Mouse (Mus musculus): ENCODE data around the gene Setdb1. TPM values are rescaled to one million over a fixed set of nuclear protein-coding genes. Genes with fewer than 3 reads are reported as not detected.
A peak's percentile ranks its signal among the peaks of the same experiment; 100 is the strongest.

The Setdb1 gene
- polyA plus RNA-seq, 1 experiment: not detected

DNA sequence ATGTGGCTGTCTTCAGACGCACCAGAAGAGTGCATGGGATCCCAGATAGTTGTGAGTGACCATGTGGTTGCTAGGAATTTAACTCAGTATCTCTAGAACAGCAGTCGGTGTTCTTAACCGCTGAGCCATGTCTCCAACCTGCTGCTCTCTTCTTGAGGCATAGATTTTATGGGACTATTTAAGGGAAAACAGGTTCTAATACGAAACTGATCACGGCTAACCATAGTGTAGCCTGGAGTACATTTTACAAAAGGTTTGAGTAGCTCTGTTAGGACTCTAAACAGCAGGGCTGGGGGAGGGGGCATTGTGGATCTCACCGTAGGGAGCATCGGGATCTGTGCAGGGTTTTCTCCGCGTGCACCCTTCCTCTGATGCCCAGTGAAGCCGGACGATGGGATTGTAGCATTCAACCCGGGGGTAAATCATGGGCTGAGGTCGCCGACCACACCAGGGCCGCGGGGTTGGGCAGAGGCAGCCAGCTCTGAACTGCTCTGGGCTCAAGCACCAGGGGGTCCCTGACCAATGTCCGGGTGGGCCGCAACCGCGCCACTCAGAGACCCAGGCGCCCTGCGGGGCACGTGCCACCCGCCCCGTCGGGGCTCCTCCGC, 42.4 kb downstream of the Setdb1 start, which contains the start of gene Cers2:
TSS of gene Cers2 (plus strand) at position 306 of the 608 bp plus-strand sequence.
- TF ChIP-seq POLR2A (IDR thresholded peaks at IDR 0.05; ENCODE audit: insufficient read depth, low read depth, low read length) (no peak; the same call in 1 of the 2 replicates), CTCF (IDR thresholded peaks at IDR 0.05; ENCODE audit: insufficient read depth, low read depth, low read length) (no peak)
- 4% methylated on average over 27 of the region's 27 CpGs for WGBS
- H3K4me3 ChIP-seq (ENCODE audit: insufficient read depth, low read depth, low read length): peak within 1 kb of the TSS; percentile 84
- peak within 1 kb of the TSS; percentile 32 for H3K27ac ChIP-seq (ENCODE audit: insufficient read depth, low read depth, low read length)
- H3K4me1 ChIP-seq (ENCODE audit: control insufficient read depth, insufficient read depth, low read length): peaks cover 18% of the 10 kb centered on the region

DNA sequence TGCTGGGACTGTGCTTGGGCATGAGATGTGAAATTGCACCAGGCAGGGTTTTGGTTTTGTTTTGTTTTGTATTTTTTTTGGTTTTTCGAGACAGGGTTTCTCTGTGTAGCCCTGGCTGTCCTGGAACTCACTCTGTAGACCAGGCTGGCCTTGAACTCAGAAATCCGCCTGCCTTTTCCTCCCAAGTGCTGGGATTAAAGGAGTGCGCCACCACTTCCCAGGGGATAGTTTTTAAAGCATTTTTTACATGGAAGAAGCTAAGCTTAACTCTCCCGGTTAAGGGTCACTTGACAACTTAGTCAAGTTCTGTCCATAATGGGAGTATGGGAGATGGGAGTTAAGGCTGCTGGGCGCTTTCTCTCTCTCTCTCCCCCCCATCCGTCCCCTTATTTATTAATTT, 42.9 kb downstream of the Setdb1 start:
- Histone ChIP-seq H3K27ac (ENCODE audit: insufficient read depth, low read depth, low read length) (no peak overlapping the region), H3K4me3 (ENCODE audit: insufficient read depth, low read depth, low read length) (no peak overlapping the region), H3K4me1 (ENCODE audit: control insufficient read depth, insufficient read depth, low read length) (peaks cover 18% of the 10 kb centered on the region)
- 76% methylated on average over 6 of the region's 6 CpGs for WGBS
- TF ChIP-seq POLR2A (IDR thresholded peaks at IDR 0.05; ENCODE audit: insufficient read depth, low read depth, low read length) (no peak), CTCF (IDR thresholded peaks at IDR 0.05; ENCODE audit: insufficient read depth, low read depth, low read length) (no peak)

DNA sequence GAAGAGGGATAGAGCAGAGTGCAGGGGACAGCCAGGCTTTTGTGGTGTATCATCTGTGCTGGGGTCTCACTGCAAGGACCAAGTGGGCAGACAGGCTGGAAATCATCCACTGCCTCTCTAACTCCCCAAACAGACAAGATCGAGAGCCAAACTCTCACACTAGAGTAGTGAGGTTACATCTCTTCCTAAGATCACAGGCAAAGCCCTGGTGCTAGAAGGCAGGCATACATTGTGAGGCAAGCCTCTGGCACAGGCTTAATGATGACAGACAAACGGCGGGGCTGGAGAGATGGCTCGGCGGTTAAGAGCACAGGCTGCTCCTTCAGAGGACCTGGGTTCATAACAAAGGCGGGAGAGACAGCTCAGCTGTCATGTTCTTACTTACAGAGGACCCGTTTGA, 43.5 kb downstream of the Setdb1 start:
- TF ChIP-seq CTCF (IDR thresholded peaks at IDR 0.05; ENCODE audit: insufficient read depth, low read depth, low read length) (no peak), POLR2A (IDR thresholded peaks at IDR 0.05; ENCODE audit: insufficient read depth, low read depth, low read length) (no peak)
- Histone ChIP-seq H3K4me1 (ENCODE audit: control insufficient read depth, insufficient read depth, low read length) (peaks cover 15% of the 10 kb centered on the region), H3K4me3 (ENCODE audit: insufficient read depth, low read depth, low read length) (no peak overlapping the region), H3K27ac (ENCODE audit: insufficient read depth, low read depth, low read length) (no peak overlapping the region)
- 64% methylated on average over 7 of the region's 7 CpGs for WGBS

DNA sequence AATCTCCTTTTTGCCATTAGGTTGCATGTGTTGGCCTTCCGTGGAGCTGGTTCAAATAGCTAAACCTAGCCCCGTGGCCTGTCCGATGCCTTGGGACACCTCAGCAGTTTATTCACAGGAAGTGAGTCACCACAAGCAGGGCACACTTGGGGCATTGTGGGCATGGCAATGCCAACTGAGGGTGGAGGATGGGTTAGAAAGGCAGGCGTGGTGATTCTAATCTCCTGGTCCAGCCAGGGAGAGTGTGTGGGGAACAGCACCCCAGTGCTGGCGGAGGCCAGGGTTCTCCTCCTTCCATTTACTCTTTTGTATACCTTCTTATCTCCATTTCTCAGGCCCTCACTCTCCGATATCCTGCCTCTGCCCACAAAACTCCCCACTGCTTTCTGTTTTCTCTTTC, 44.4 kb downstream of the Setdb1 start:
- H3K27ac ChIP-seq (ENCODE audit: insufficient read depth, low read depth, low read length): no peak overlapping the region
- TF ChIP-seq POLR2A (IDR thresholded peaks at IDR 0.05; ENCODE audit: insufficient read depth, low read depth, low read length) (no peak), CTCF (IDR thresholded peaks at IDR 0.05; ENCODE audit: insufficient read depth, low read depth, low read length) (no peak)
- WGBS: 85% methylated on average over 6 of the region's 6 CpGs
- H3K4me1 ChIP-seq (ENCODE audit: control insufficient read depth, insufficient read depth, low read length): peaks cover 13% of the 10 kb centered on the region
- no peak overlapping the region for H3K4me3 ChIP-seq (ENCODE audit: insufficient read depth, low read depth, low read length)

DNA sequence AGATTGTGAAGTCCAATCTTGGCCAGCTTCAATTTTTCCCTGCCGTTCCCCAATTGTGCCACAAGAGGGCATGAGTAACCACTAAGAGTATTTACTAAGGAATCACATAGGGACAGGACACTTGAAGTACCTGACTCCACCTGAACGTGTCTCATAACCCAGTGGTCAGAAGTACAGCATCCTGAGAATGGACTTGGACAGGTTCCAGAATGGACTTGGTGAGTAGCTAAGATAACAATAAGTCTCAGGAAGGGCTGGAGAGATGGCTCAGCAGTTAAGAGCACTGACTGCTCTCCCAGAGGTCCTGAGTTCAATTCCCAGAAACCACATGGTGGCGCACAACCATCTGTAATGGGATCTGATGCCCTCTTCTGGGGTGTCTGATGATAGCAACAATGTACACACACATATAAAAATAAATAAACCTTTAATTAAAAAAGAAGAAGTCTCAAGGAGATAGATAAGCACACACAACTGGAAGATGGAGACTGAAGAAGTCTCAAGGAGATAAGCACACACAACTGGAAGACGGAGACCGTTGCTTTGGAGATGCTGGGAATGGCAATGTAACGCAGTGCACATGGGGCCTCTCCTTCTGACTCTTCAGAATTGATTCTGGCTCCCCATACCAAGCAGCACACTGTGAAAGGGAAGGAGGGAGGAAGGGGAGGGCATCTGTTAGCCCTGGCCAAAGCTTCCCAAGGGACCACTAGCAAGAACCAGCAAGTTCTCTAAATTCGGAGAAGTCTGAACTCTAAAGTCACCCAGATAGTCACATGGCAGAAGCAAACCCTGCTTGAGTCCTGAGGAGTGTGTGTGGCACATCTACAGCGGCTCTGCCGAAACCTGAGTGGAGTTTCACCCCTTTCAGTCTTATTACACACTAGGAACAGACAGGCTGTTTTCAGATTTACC, 45.8 kb downstream of the Setdb1 start:
- TF ChIP-seq POLR2A (IDR thresholded peaks at IDR 0.05; ENCODE audit: insufficient read depth, low read depth, low read length) (no peak), CTCF (IDR thresholded peaks at IDR 0.05; ENCODE audit: insufficient read depth, low read depth, low read length) (no peak)
- Histone ChIP-seq H3K27ac (ENCODE audit: insufficient read depth, low read depth, low read length) (no peak overlapping the region), H3K4me1 (ENCODE audit: control insufficient read depth, insufficient read depth, low read length) (peaks cover 8% of the 10 kb centered on the region), H3K4me3 (ENCODE audit: insufficient read depth, low read depth, low read length) (no peak overlapping the region)
- WGBS: 67% methylated on average over 9 of the region's 9 CpGs

DNA sequence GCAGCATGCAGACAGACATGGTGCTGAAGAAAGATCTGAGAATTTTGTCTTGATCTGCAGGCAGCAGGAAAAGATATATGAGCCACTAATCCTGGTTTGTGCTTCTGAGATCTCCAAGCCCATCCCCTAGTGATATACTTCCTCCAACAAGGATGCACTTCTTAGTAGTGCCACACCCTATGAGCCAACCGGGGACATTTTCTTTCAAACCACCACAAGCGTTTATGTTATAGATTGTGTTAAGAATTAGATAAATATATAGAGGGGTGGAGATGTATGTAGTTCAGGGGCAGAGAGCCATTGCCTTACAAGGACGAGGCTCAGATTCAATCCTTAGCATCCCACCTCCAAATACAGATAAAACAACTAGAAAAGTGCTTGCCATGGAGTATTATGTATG, 46.5 kb downstream of the Setdb1 start:
- TF ChIP-seq CTCF (IDR thresholded peaks at IDR 0.05; ENCODE audit: insufficient read depth, low read depth, low read length) (no peak), POLR2A (IDR thresholded peaks at IDR 0.05; ENCODE audit: insufficient read depth, low read depth, low read length) (no peak)
- peaks cover 4% of the 10 kb centered on the region for H3K4me1 ChIP-seq (ENCODE audit: control insufficient read depth, insufficient read depth, low read length)
- 66% methylated on average over 3 of the region's 3 CpGs for WGBS
- no peak overlapping the region for H3K27ac ChIP-seq (ENCODE audit: insufficient read depth, low read depth, low read length)
- H3K4me3 ChIP-seq (ENCODE audit: insufficient read depth, low read depth, low read length): no peak overlapping the region

DNA sequence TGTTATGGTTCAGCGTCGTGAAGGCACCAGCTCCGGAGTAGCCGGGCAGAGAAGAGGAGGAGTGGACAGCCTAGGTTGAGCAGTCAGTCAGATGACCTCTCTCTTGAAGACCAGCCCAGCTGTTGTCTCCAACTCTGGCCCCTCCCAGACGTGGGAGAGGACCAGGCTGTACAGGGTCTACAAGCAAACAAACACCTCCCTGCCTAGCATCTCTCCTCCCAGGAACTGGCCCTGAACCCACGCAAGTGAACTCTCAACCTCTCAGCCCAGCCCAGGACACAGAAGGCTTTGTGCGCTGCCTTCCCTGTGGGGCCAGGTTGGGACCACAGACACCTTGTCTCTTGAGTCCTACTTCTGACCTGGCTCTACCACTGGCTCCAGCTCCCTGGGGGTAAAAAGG, 49.9 kb downstream of the Setdb1 start, which contains the start of gene Anxa9:
TSS of gene Anxa9 (minus strand) at position 77 of the 400 bp plus-strand sequence.
- no peak within 1 kb of the TSS for H3K4me3 ChIP-seq (ENCODE audit: insufficient read depth, low read depth, low read length)
- no peak within 1 kb of the TSS for H3K27ac ChIP-seq (ENCODE audit: insufficient read depth, low read depth, low read length)
- 79% methylated on average over 7 of the region's 7 CpGs for WGBS
- no peaks in the 10 kb centered on the region for H3K4me1 ChIP-seq (ENCODE audit: control insufficient read depth, insufficient read depth, low read length)
- TF ChIP-seq CTCF (IDR thresholded peaks at IDR 0.05; ENCODE audit: insufficient read depth, low read depth, low read length): no peak
- TF ChIP-seq POLR2A (IDR thresholded peaks at IDR 0.05; ENCODE audit: insufficient read depth, low read depth, low read length): no peak

DNA sequence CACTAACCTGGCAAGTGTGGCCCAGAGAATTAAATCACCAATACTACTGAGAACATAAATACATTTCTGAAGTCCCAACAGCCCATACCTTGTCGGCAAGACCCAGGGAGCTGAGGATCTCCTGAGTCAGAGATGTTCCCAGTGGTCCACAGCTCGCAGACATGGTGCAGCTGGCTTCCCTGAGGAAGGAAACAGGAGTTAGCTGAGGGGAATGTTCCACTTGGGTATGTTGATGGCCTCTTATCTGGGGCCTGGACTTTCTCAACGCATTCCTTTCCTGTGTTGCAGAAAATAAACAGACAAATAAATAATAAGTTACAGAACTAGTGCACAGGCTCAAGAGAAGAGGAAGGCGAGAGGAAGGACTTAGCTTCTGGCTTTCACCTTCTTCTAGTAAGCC, 50.8 kb downstream of the Setdb1 start:
- Histone ChIP-seq H3K27ac (ENCODE audit: insufficient read depth, low read depth, low read length) (no peak overlapping the region), H3K4me1 (ENCODE audit: control insufficient read depth, insufficient read depth, low read length) (no peaks in the 10 kb centered on the region), H3K4me3 (ENCODE audit: insufficient read depth, low read depth, low read length) (no peak overlapping the region)
- WGBS: 91% methylated on average over 4 of the region's 4 CpGs
- TF ChIP-seq CTCF (IDR thresholded peaks at IDR 0.05; ENCODE audit: insufficient read depth, low read depth, low read length) (no peak), POLR2A (IDR thresholded peaks at IDR 0.05; ENCODE audit: insufficient read depth, low read depth, low read length) (no peak)

DNA sequence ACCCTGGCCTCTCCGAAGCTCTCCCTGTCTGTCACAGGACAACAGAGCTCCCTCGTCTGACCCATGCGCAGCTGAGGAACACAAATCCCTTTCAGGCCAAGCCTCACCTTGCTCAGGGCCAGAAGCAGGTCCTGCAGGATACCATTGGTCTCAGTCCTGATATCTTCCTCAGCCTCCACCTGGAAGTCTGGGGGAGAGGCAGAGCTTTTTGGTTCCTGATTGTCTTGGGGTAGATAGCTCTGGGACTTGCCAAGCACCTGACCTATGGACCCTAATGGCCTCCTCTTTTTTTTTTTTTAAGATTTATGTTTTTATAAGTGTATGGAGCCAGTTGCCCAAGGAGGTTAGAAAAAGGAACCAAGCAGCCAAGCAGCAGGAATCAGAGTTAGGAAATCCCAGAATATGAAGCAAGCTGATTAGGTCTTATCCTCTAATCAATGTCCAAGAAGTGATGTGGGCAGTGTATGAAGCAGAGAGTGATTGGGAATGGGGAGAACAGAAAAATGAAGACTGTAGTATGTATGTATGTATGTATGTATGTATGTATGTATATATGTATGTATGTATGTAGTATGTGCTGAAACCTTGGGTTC, 55.7 kb downstream of the Setdb1 start:
- no peak overlapping the region for H3K4me3 ChIP-seq (ENCODE audit: insufficient read depth, low read depth, low read length)

More for the DNA sequence above, 55.7 kb downstream of the Setdb1 start:
- no peak overlapping the region for H3K27ac ChIP-seq (ENCODE audit: insufficient read depth, low read depth, low read length)
- no peaks in the 10 kb centered on the region for H3K4me1 ChIP-seq (ENCODE audit: control insufficient read depth, insufficient read depth, low read length)
- WGBS: 88% methylated on average over 3 of the region's 3 CpGs
- TF ChIP-seq POLR2A (IDR thresholded peaks at IDR 0.05; ENCODE audit: insufficient read depth, low read depth, low read length) (no peak), CTCF (IDR thresholded peaks at IDR 0.05; ENCODE audit: insufficient read depth, low read depth, low read length) (no peak)

All from olfactory bulb, adult 2 months (tissue).